Mouse (Mus musculus) stomach, postnatal 0 days (tissue): Measurements from ENCODE around the gene Ccr4.

Experiments
- CTCF ChIP-seq: IDR thresholded peaks from 2 replicates; pipeline ENCODE4 v1.5.1; 2016; ENCODE audit warnings: antibody characterized with exemption, low read depth, mild to moderate bottlenecking, moderate library complexity
- EP300 ChIP-seq: optimal IDR thresholded peaks from 2 replicates; pipeline ENCODE3; 2016; ENCODE audit warnings: antibody characterized with exemption

DNA sequence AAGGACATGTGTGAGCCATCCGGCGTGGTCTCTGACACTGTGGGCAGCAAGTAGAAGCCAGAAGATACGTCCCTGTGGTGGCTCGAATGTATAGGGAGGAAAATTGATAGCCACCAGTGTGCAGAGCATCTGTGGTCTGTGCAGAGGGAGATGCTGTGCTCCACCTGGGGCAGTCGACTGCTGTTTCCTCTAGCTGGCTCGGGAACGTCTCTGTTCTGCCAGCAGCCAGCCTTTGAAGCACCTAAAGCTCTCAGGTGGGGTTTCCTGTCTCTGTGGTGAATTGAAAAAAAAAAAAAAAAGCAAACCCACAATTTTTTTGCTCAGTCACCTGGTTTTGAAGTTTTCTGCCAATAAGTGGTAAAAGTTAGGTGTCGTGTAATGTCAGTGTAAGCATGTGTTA lies 61.4 kb downstream of the Ccr4 start:
- TF ChIP-seq CTCF, result no peak
- TF ChIP-seq EP300, result no peak
